Mouse (Mus musculus): ENCODE data around the gene Rps6kc1. TPM values are rescaled to one million over a fixed set of nuclear protein-coding genes. Genes with fewer than 3 reads are reported as not detected.

The Rps6kc1 gene
- polyA plus RNA-seq, 1 experiment from 2014 or later, result 15.4 TPM

- peak; percentile 42 for DNase-seq (ENCODE audit: low spot score)
- no peak overlapping the region for H3K4me2 ChIP-seq (ENCODE audit: low read depth, low read length)
- 44% methylated on average over 5 of the region's 5 CpGs for WGBS
- no peaks in the 10 kb centered on the region for H3K4me1 ChIP-seq (ENCODE audit: control insufficient read depth, insufficient read depth, low read length)
- H3K36me3 ChIP-seq (ENCODE audit: control insufficient read depth, insufficient read depth, low read length), result no peaks in the 10 kb centered on the region
- H3K9ac ChIP-seq (ENCODE audit: low read depth, low read length), result no peak overlapping the region
- ATAC-seq (ENCODE audit: low read depth), result no peak
- no peak overlapping the region for H3K27ac ChIP-seq (replicated peaks; ENCODE audit: low read depth, low read length)
- no peaks in the 10 kb centered on the region for H3K27me3 ChIP-seq (replicated peaks; ENCODE audit: control insufficient read depth, insufficient read depth, low read length)
- H3K9me3 ChIP-seq (ENCODE audit: control insufficient read depth, low read length), result no peaks in the 10 kb centered on the region
- no peak overlapping the region for H3K4me3 ChIP-seq (ENCODE audit: low read depth, low read length)
Observed at GRCm38 (mm10) chr1:190761786-190762185, 149.8 kb downstream of the Rps6kc1 start.

- Histone ChIP-seq H3K36me3 (ENCODE audit: control insufficient read depth, insufficient read depth, low read length) (no peaks in the 10 kb centered on the region), H3K27ac (replicated peaks; ENCODE audit: low read depth, low read length) (no peak overlapping the region), H3K4me2 (ENCODE audit: low read depth, low read length) (no peak overlapping the region), H3K4me3 (ENCODE audit: low read depth, low read length) (no peak overlapping the region), H3K27me3 (replicated peaks; ENCODE audit: control insufficient read depth, insufficient read depth, low read length) (no peaks in the 10 kb centered on the region), H3K4me1 (ENCODE audit: control insufficient read depth, insufficient read depth, low read length) (no peaks in the 10 kb centered on the region), H3K9ac (ENCODE audit: low read depth, low read length) (no peak overlapping the region), H3K9me3 (ENCODE audit: control insufficient read depth, low read length) (no peaks in the 10 kb centered on the region)
- no peak for ATAC-seq (ENCODE audit: low read depth)
- 75% methylated on average over 7 of the region's 8 CpGs for WGBS
- no peak for DNase-seq (ENCODE audit: low spot score)
Observed at GRCm38 (mm10) chr1:190757899-190758298, 153.7 kb downstream of the Rps6kc1 start.

DNA sequence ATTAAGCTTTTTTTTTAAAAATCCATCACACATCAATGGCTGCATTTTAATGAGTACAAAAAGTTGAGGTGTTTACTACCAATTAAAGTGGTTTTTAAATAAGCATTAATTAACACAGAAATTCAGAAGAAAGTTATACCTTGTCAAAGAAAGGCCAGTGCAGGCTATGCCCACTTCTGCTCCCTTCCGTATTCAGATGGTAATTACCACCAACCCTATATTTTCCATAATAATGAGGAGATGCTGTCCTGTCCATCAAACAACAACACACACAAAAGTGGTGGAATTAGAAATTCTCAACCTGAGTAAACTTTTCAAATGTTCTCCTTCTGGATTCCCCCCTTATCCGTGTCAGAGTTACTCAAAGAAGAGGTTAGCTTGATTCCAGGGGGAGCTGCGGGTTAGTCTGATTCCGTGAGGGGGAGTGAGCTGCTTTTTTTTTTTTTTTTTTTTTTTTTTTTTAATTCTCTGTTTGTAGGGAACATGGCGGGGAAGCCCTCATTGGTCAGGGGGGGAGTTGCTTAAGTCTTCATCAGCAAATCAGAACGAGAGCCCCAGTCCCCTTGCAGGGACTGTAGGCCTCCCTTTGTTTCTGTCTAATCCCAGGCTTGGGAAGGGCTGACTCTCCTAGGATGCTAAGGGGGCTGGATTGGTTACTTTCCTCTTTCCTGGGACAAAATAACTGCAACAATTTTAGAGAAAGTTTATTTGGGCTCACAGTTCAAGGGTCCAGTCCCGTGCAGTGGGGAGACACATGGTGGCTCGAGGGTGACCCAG lies 159.6 kb downstream of the Rps6kc1 start:
- H3K36me3 ChIP-seq (ENCODE audit: control insufficient read depth, insufficient read depth, low read length), result no peaks in the 10 kb centered on the region
- H3K27me3 ChIP-seq (replicated peaks; ENCODE audit: control insufficient read depth, insufficient read depth, low read length), result no peaks in the 10 kb centered on the region
- H3K9me3 ChIP-seq (ENCODE audit: control insufficient read depth, low read length), result no peaks in the 10 kb centered on the region
- H3K4me3 ChIP-seq (ENCODE audit: low read depth, low read length), result no peak overlapping the region
- H3K9ac ChIP-seq (ENCODE audit: low read depth, low read length), result no peak overlapping the region
- H3K4me2 ChIP-seq (ENCODE audit: low read depth, low read length), result no peak overlapping the region
- no peaks in the 10 kb centered on the region for H3K4me1 ChIP-seq (ENCODE audit: control insufficient read depth, insufficient read depth, low read length)
- DNase-seq (ENCODE audit: low spot score) (no peak), ATAC-seq (ENCODE audit: low read depth) (no peak)
- 61% methylated on average over 8 of the region's 8 CpGs for WGBS
- no peak overlapping the region for H3K27ac ChIP-seq (replicated peaks; ENCODE audit: low read depth, low read length)

DNA sequence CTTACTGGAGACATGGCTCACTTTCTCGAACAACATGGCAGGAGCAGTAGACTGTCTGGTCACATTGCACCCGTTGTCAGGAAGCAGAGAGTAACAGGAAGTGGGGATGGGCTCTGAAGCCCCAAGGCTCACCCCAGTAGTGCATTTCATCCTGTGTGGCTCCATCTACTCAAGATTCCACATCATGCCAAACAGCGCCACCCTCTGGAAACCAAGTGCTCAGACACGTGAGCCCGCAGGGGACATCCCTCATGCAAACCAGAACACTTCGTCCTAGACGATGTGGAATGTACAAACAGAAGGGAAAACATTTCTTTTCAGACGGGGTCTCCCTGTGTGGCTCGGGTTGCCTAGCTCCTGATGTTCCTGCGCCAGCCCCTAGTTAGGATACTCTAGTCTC lies 162.6 kb downstream of the Rps6kc1 start:
- Histone ChIP-seq H3K27me3 (replicated peaks; ENCODE audit: control insufficient read depth, insufficient read depth, low read length) (no peaks in the 10 kb centered on the region), H3K27ac (replicated peaks; ENCODE audit: low read depth, low read length) (no peak overlapping the region), H3K4me2 (ENCODE audit: low read depth, low read length) (no peak overlapping the region), H3K9ac (ENCODE audit: low read depth, low read length) (no peak overlapping the region), H3K4me3 (ENCODE audit: low read depth, low read length) (no peak overlapping the region), H3K9me3 (ENCODE audit: control insufficient read depth, low read length) (no peaks in the 10 kb centered on the region), H3K36me3 (ENCODE audit: control insufficient read depth, insufficient read depth, low read length) (no peaks in the 10 kb centered on the region), H3K4me1 (ENCODE audit: control insufficient read depth, insufficient read depth, low read length) (no peaks in the 10 kb centered on the region)
- ATAC-seq (ENCODE audit: low read depth) (no peak), DNase-seq (ENCODE audit: low spot score) (no peak)
- 82% methylated on average over 10 of the region's 10 CpGs for WGBS

DNA sequence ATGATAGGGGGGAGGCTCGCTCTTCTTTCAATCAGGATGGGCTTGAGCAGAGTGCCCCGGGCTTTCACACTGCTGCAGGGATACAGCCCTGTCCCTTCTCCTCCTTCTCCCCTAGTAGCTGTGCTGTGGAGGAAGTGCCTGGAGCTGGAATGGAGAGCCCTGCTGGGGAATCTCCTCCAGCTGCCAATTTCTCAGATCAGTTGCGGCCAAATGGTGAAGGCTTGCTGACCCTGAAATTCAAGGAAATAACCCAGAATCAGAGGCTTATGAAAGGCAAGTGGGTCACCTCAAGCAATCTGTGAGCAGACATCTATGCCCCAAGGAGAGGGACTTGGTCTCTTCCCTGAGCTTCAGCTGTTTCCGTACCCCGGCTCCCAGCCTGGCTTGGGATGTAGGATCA lies 170.1 kb downstream of the Rps6kc1 start:
- no peaks in the 10 kb centered on the region for H3K4me1 ChIP-seq (ENCODE audit: control insufficient read depth, insufficient read depth, low read length)
- no peaks in the 10 kb centered on the region for H3K9me3 ChIP-seq (ENCODE audit: control insufficient read depth, low read length)
- no peaks in the 10 kb centered on the region for H3K27me3 ChIP-seq (replicated peaks; ENCODE audit: control insufficient read depth, insufficient read depth, low read length)
- H3K4me2 ChIP-seq (ENCODE audit: low read depth, low read length), result no peak overlapping the region
- no peak overlapping the region for H3K27ac ChIP-seq (replicated peaks; ENCODE audit: low read depth, low read length)
- H3K4me3 ChIP-seq (ENCODE audit: low read depth, low read length), result no peak overlapping the region
- H3K9ac ChIP-seq (ENCODE audit: low read depth, low read length), result no peak overlapping the region
- 65% methylated on average over 5 of the region's 5 CpGs for WGBS
- no peaks in the 10 kb centered on the region for H3K36me3 ChIP-seq (ENCODE audit: control insufficient read depth, insufficient read depth, low read length)
- DNase-seq (ENCODE audit: low spot score), result no peak
- no peak for ATAC-seq (ENCODE audit: low read depth)

DNA sequence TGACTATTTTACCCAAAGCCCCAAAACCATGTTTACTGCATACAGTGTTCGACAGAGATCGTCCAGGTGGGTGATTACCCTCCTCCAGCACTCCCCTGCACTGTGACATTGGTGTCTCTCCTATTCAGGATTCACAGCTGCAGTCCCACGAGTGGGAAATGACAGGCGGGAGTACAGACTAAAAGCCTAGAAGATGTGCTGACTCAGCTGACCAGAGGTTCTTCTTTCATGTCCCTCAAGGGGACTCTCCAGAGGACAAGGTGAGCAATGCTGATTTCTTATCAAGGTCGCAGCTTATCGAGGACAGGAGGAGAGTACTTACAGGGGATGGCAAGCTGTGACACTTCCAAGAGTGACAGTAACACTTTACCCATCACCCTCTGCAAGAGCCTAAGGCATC lies 178.8 kb downstream of the Rps6kc1 start:
- no peak overlapping the region for H3K9ac ChIP-seq (ENCODE audit: low read depth, low read length)
- no peaks in the 10 kb centered on the region for H3K27me3 ChIP-seq (replicated peaks; ENCODE audit: control insufficient read depth, insufficient read depth, low read length)
- no peaks in the 10 kb centered on the region for H3K9me3 ChIP-seq (ENCODE audit: control insufficient read depth, low read length)
- DNase-seq (ENCODE audit: low spot score) (no peak), ATAC-seq (ENCODE audit: low read depth) (no peak)
- 80% methylated on average over 6 of the region's 6 CpGs for WGBS
- no peak overlapping the region for H3K27ac ChIP-seq (replicated peaks; ENCODE audit: low read depth, low read length)
- no peak overlapping the region for H3K4me3 ChIP-seq (ENCODE audit: low read depth, low read length)
- no peaks in the 10 kb centered on the region for H3K4me1 ChIP-seq (ENCODE audit: control insufficient read depth, insufficient read depth, low read length)
- H3K4me2 ChIP-seq (ENCODE audit: low read depth, low read length), result no peak overlapping the region
- H3K36me3 ChIP-seq (ENCODE audit: control insufficient read depth, insufficient read depth, low read length), result no peaks in the 10 kb centered on the region

DNA sequence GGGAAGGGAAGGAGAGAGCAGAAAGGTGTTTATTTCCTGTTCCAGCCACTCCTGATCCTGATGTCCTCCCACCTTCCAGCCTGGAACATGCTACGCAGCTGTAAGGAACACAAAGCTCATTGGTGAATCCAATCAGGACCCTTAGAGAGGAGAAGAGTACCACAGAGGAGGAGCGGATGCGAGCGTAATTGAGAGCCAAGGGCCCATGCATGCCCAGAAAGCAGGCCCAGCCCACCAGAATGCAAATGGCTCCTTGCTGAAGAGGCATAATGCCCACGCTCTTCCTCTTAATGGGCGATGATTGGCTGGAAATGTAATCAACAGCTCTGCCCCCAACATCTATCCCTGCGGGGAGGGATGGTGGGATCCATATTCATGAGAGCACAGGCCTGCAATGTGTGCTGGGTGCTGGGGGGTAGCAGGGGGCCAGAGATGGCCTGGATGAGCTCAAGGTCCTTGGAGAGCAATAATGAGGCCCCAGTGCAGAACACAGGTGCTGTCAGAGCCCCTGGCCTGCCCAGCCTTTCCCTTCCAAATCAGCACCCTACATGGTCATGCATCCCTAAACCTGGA lies 182.0 kb downstream of the Rps6kc1 start:
- Histone ChIP-seq H3K27me3 (replicated peaks; ENCODE audit: control insufficient read depth, insufficient read depth, low read length) (no peaks in the 10 kb centered on the region), H3K27ac (replicated peaks; ENCODE audit: low read depth, low read length) (no peak overlapping the region), H3K4me3 (ENCODE audit: low read depth, low read length) (no peak overlapping the region), H3K9ac (ENCODE audit: low read depth, low read length) (no peak overlapping the region), H3K9me3 (ENCODE audit: control insufficient read depth, low read length) (no peaks in the 10 kb centered on the region), H3K36me3 (ENCODE audit: control insufficient read depth, insufficient read depth, low read length) (no peaks in the 10 kb centered on the region), H3K4me1 (ENCODE audit: control insufficient read depth, insufficient read depth, low read length) (peaks cover 7% of the 10 kb centered on the region), H3K4me2 (ENCODE audit: low read depth, low read length) (no peak overlapping the region)
- no peak for ATAC-seq (ENCODE audit: low read depth)
- no peak for DNase-seq (ENCODE audit: low spot score)
- 86% methylated on average over 7 of the region's 7 CpGs for WGBS

DNA sequence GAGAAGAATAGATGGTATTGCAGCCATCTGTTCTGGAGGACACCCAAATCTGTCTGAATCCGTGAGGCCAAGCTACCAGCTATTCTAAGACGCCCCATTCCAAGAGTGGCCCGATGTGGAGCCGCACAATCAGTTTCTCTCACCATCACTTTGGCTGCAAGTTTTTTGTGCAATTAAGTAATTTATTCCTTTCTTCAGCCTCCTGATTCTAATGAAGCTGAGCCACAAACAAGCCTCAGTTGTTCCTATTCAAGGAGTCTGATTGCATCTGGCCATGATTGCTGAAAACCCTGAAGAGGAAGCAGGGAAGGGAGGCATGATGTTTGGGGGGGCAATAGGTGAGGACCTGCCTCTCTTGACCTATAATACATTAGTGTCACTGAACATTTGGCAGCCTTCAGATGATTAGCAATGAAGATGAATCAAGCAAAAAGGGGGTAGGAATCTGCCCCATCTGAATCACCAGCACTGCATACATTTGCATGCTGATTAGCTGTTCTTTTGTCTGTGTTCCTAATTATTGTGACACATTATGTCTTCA lies 183.4 kb downstream of the Rps6kc1 start:
- Histone ChIP-seq H3K27me3 (replicated peaks; ENCODE audit: control insufficient read depth, insufficient read depth, low read length) (no peaks in the 10 kb centered on the region), H3K36me3 (ENCODE audit: control insufficient read depth, insufficient read depth, low read length) (no peaks in the 10 kb centered on the region), H3K27ac (replicated peaks; ENCODE audit: low read depth, low read length) (no peak overlapping the region), H3K4me3 (ENCODE audit: low read depth, low read length) (no peak overlapping the region), H3K4me2 (ENCODE audit: low read depth, low read length) (no peak overlapping the region), H3K4me1 (ENCODE audit: control insufficient read depth, insufficient read depth, low read length) (peaks cover 10% of the 10 kb centered on the region), H3K9ac (ENCODE audit: low read depth, low read length) (no peak overlapping the region), H3K9me3 (ENCODE audit: control insufficient read depth, low read length) (no peaks in the 10 kb centered on the region)
- DNase-seq (ENCODE audit: low spot score) (no peak), ATAC-seq (ENCODE audit: low read depth) (no peak)
- WGBS, result 51% methylated on average over 4 of the region's 4 CpGs

DNA sequence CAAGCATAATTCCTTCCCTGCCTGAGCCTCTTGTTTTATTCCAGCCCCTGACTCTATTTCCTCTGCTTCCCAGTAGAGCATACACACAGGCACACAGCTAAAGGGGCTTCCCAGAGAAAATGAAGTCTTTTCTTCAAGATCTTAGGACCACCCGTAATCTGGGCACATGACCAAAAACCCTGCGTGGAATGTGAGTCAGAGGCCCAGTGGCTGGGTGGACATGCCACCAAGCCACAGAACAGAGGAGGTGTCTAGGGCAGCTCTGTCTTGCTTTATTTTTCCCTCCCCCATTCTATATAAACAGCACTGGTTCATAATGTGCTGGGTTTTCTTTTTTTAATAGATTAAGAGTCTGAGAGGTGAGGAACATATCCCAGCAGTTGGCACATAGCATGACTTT lies 184.2 kb downstream of the Rps6kc1 start:
- H3K4me1 ChIP-seq (ENCODE audit: control insufficient read depth, insufficient read depth, low read length), result peaks cover 10% of the 10 kb centered on the region
- no peak overlapping the region for H3K4me3 ChIP-seq (ENCODE audit: low read depth, low read length)
- ATAC-seq (ENCODE audit: low read depth) (no peak), DNase-seq (ENCODE audit: low spot score) (peak; percentile 28)
- no peaks in the 10 kb centered on the region for H3K27me3 ChIP-seq (replicated peaks; ENCODE audit: control insufficient read depth, insufficient read depth, low read length)
- H3K27ac ChIP-seq (replicated peaks; ENCODE audit: low read depth, low read length), result no peak overlapping the region
- 59% methylated on average over 2 of the region's 2 CpGs for WGBS
- H3K9ac ChIP-seq (ENCODE audit: low read depth, low read length), result no peak overlapping the region
- H3K4me2 ChIP-seq (ENCODE audit: low read depth, low read length), result no peak overlapping the region
- H3K9me3 ChIP-seq (ENCODE audit: control insufficient read depth, low read length), result no peaks in the 10 kb centered on the region
- no peaks in the 10 kb centered on the region for H3K36me3 ChIP-seq (ENCODE audit: control insufficient read depth, insufficient read depth, low read length)

Measured in embryonic facial prominence, embryonic 14.5 days (tissue).